Mouse (Mus musculus): Measurements from ENCODE around the gene Kalrn. TPM values are rescaled to one million over a fixed set of nuclear protein-coding genes. Genes with fewer than 3 reads are reported as not detected.

Kalrn gene
- polyA plus RNA-seq, 1 experiment: 278 TPM

- H3K4me3 ChIP-seq (ENCODE audit: insufficient read depth, low read length): no peak overlapping the region
- no peak overlapping the region for H3K27ac ChIP-seq (ENCODE audit: insufficient read depth, low read length)
- H3K4me1 ChIP-seq (ENCODE audit: control insufficient read depth, insufficient read depth, low read length): peaks cover 31% of the 10 kb centered on the region
- TF ChIP-seq CTCF (IDR thresholded peaks at IDR 0.05; ENCODE audit: extremely low read depth, insufficient read depth, low read length): no peak
- TF ChIP-seq POLR2A (IDR thresholded peaks at IDR 0.05; ENCODE audit: extremely low read depth, insufficient read depth, low read length): peak; percentile 43; the same call in 1 of the 2 replicates
These were observed 12.5 kb downstream of the Kalrn start for GRCm38 (mm10) chr16:34560814-34561213.

- Histone ChIP-seq H3K4me3 (ENCODE audit: insufficient read depth, low read length) (no peak overlapping the region), H3K27ac (ENCODE audit: insufficient read depth, low read length) (no peak overlapping the region), H3K4me1 (ENCODE audit: control insufficient read depth, insufficient read depth, low read length) (peaks cover 31% of the 10 kb centered on the region)
- no peak for TF ChIP-seq CTCF (IDR thresholded peaks at IDR 0.05; ENCODE audit: extremely low read depth, insufficient read depth, low read length)
- no peak for TF ChIP-seq POLR2A (IDR thresholded peaks at IDR 0.05; ENCODE audit: extremely low read depth, insufficient read depth, low read length)
These were observed 12.9 kb downstream of the Kalrn start for GRCm38 (mm10) chr16:34560411-34560810.

DNA sequence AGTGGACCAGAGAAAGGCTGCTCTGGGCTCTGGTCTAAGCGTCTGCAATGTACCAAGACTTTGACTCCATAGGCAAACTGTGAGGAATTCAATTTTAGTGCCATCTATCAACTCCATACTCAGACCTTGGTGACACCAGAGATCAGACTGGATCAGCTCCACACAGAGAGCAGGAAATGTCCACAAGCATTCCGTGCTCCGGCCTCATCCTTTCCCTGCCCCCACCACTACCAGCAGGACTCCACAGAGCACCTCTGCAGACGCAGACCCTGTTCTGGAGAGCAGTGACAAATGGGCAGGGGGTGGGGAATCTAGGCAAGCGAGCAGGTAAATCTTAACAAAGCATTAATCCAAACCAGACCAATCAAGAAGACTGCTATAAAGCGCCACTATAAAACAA, 15.4 kb downstream of the Kalrn start:
- H3K27ac ChIP-seq (ENCODE audit: insufficient read depth, low read length): no peak overlapping the region
- TF ChIP-seq POLR2A (IDR thresholded peaks at IDR 0.05; ENCODE audit: extremely low read depth, insufficient read depth, low read length): no peak
- no peak for TF ChIP-seq CTCF (IDR thresholded peaks at IDR 0.05; ENCODE audit: extremely low read depth, insufficient read depth, low read length)
- no peak overlapping the region for H3K4me3 ChIP-seq (ENCODE audit: insufficient read depth, low read length)
- peaks cover 20% of the 10 kb centered on the region for H3K4me1 ChIP-seq (ENCODE audit: control insufficient read depth, insufficient read depth, low read length)

DNA sequence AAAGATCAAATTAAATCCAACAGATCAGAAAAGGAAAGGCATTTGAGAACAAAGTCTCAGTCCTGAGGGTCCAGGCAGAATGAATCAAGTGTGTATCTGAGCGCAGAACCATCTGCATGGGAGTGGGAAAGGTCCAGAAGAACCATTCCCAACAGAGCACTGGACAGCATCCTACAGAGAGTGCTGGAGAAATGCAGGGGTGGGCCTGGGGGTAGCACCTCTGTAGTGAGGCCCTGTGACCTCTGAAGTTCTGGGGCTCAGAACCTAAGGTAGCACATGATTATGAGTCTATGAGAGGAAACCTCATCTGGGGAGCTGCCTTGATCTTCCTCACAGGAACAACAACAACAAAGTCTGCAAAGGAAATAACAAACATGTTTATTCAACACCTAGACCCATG, 20.6 kb downstream of the Kalrn start:
- Histone ChIP-seq H3K27ac (ENCODE audit: insufficient read depth, low read length) (no peak overlapping the region), H3K4me1 (ENCODE audit: control insufficient read depth, insufficient read depth, low read length) (peaks cover 12% of the 10 kb centered on the region), H3K4me3 (ENCODE audit: insufficient read depth, low read length) (no peak overlapping the region)
- TF ChIP-seq CTCF (IDR thresholded peaks at IDR 0.05; ENCODE audit: extremely low read depth, insufficient read depth, low read length) (no peak), POLR2A (IDR thresholded peaks at IDR 0.05; ENCODE audit: extremely low read depth, insufficient read depth, low read length) (no peak)

GRCm38 (mm10) chr16:34549470-34549999, 23.8 kb downstream of the Kalrn start:
- TF ChIP-seq POLR2A (IDR thresholded peaks at IDR 0.05; ENCODE audit: extremely low read depth, insufficient read depth, low read length): no peak
- TF ChIP-seq CTCF (IDR thresholded peaks at IDR 0.05; ENCODE audit: extremely low read depth, insufficient read depth, low read length): no peak
- H3K27ac ChIP-seq (ENCODE audit: insufficient read depth, low read length): no peak overlapping the region
- peaks cover 10% of the 10 kb centered on the region for H3K4me1 ChIP-seq (ENCODE audit: control insufficient read depth, insufficient read depth, low read length)
- no peak overlapping the region for H3K4me3 ChIP-seq (ENCODE audit: insufficient read depth, low read length)

DNA sequence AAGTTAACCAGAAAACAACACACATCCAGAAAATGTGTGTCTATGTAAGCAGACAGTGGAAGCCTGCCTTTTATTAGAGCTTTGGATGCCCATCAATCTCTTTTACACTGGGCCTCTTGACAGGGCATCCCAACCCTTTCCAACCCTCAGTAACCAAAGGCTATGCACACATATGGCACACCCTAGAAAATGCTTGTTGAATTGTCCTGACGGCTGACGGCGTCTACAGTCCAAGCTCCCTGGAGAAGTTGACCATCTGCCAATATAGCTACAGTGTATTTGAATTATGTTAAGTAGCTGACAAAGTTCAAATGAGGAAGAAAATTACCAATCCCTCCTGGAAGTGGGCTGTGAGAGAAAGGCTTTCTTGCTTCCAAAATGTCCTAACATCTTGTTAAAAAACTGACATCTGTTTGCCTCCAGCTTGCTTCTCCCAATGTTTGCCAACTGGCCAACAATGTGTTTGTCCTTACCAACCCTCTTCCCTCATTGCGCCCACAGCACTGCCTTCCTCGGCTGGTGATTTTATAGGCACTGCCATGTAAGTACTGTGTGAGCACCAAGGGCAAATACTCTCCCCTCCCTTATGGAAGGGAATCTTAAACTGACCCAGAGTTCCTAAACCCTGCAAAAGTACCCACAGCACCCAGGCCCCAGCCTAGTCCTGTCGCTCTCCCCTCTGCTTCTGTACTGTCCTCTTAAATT, 26.4 kb downstream of the Kalrn start:
- no peak for TF ChIP-seq POLR2A (IDR thresholded peaks at IDR 0.05; ENCODE audit: extremely low read depth, insufficient read depth, low read length)
- no peak overlapping the region for H3K27ac ChIP-seq (ENCODE audit: insufficient read depth, low read length)
- H3K4me1 ChIP-seq (ENCODE audit: control insufficient read depth, insufficient read depth, low read length): peaks cover 9% of the 10 kb centered on the region
- H3K4me3 ChIP-seq (ENCODE audit: insufficient read depth, low read length): no peak overlapping the region

DNA sequence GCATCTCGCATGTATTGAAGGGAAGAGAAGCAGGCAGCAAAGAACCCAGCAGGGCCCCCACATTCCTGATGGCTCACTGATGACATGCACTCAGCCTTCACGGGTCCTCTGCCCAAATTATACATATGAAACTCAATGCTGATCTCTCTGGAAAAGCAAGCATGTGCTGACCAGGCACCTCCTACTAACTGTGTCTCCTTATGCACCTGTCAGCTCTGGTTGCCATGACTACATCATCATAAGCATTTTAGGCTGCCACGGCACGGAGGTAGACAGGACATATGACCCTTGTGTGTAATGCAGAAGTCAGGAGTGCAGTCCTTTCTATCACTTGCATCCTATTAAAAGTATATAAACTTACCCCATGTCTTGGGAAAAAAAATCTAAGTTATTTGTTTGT, 29.6 kb downstream of the Kalrn start:
- Histone ChIP-seq H3K27ac (ENCODE audit: insufficient read depth, low read length) (no peak overlapping the region), H3K4me1 (ENCODE audit: control insufficient read depth, insufficient read depth, low read length) (peaks cover 9% of the 10 kb centered on the region), H3K4me3 (ENCODE audit: insufficient read depth, low read length) (no peak overlapping the region)
- TF ChIP-seq CTCF (IDR thresholded peaks at IDR 0.05; ENCODE audit: extremely low read depth, insufficient read depth, low read length) (no peak), POLR2A (IDR thresholded peaks at IDR 0.05; ENCODE audit: extremely low read depth, insufficient read depth, low read length) (no peak)

DNA sequence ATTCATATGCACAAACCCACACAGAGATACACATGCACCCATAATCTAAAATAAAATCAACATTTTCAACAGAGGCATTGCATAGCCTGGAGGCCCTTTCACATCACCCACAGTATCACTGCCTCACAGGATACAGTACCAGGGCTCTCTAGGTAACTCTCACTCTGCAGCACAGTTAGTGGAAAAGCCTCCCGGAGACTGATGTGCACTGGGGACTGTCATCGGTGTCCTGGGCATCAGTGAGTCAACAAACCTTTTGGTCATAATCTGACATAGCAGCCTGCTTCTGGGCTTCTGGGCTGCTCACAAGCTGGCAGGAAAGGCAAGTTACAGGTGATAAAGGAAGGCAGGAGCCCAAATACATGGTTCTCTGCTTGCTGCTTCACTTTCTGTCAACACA, 31.0 kb downstream of the Kalrn start:
- no peak overlapping the region for H3K27ac ChIP-seq (ENCODE audit: insufficient read depth, low read length)
- TF ChIP-seq POLR2A (IDR thresholded peaks at IDR 0.05; ENCODE audit: extremely low read depth, insufficient read depth, low read length) (no peak), CTCF (IDR thresholded peaks at IDR 0.05; ENCODE audit: extremely low read depth, insufficient read depth, low read length) (no peak)
- H3K4me3 ChIP-seq (ENCODE audit: insufficient read depth, low read length): no peak overlapping the region
- peaks cover 9% of the 10 kb centered on the region for H3K4me1 ChIP-seq (ENCODE audit: control insufficient read depth, insufficient read depth, low read length)

- no peak overlapping the region for H3K27ac ChIP-seq (ENCODE audit: insufficient read depth, low read length)
- TF ChIP-seq CTCF (IDR thresholded peaks at IDR 0.05; ENCODE audit: extremely low read depth, insufficient read depth, low read length): no peak
- no peak for TF ChIP-seq POLR2A (IDR thresholded peaks at IDR 0.05; ENCODE audit: extremely low read depth, insufficient read depth, low read length)
- no peak overlapping the region for H3K4me3 ChIP-seq (ENCODE audit: insufficient read depth, low read length)
- peaks cover 9% of the 10 kb centered on the region for H3K4me1 ChIP-seq (ENCODE audit: control insufficient read depth, insufficient read depth, low read length)
These were observed 34.6 kb downstream of the Kalrn start for GRCm38 (mm10) chr16:34538679-34539185.

DNA sequence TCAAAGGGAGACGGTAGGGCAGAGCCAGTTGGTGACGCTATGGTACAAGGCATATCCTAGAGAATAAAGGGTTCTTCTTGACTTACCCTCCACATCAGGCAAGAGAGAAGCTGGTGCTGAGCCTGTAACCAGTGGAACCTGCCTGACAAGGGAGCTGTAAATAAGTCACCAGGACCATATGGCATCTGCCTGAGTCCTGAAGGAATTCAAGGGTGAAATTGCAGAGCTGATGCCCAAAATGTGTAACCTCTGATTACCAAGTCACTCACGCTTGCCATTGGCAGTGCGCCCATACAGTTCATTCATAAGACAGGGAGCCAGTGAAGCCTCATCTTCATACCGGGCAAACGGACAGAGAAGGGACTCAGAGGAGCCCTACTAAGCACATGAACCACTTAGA, 37.0 kb downstream of the Kalrn start:
- H3K4me1 ChIP-seq (ENCODE audit: control insufficient read depth, insufficient read depth, low read length): peaks cover 6% of the 10 kb centered on the region
- no peak for TF ChIP-seq POLR2A (IDR thresholded peaks at IDR 0.05; ENCODE audit: extremely low read depth, insufficient read depth, low read length)
- 0 out of 2 replicates have a peak, but pooled peaks have one; percentile 3 for TF ChIP-seq CTCF (IDR thresholded peaks at IDR 0.05; ENCODE audit: extremely low read depth, insufficient read depth, low read length)
- H3K4me3 ChIP-seq (ENCODE audit: insufficient read depth, low read length): no peak overlapping the region
- no peak overlapping the region for H3K27ac ChIP-seq (ENCODE audit: insufficient read depth, low read length)
